Mouse (Mus musculus) fat pad, adult 2 months (tissue): Measurements from ENCODE around the gene Frmd4b.
A peak's percentile ranks its signal among the peaks of the same experiment; 100 is the strongest.
"Not testable (repeated sequence)": the region's sequence is repeated elsewhere in the genome, so short reads cannot be mapped to it uniquely, and the experiment has no call there.

Experiments used
- DNase-seq: peaks from one replicate; pipeline ENCODE4 v3.0.0-alpha.2; 2011; ENCODE audit warnings: low read depth, low spot score; ENCODE audit errors: extremely low read depth

Frmd4b gene

DNA sequence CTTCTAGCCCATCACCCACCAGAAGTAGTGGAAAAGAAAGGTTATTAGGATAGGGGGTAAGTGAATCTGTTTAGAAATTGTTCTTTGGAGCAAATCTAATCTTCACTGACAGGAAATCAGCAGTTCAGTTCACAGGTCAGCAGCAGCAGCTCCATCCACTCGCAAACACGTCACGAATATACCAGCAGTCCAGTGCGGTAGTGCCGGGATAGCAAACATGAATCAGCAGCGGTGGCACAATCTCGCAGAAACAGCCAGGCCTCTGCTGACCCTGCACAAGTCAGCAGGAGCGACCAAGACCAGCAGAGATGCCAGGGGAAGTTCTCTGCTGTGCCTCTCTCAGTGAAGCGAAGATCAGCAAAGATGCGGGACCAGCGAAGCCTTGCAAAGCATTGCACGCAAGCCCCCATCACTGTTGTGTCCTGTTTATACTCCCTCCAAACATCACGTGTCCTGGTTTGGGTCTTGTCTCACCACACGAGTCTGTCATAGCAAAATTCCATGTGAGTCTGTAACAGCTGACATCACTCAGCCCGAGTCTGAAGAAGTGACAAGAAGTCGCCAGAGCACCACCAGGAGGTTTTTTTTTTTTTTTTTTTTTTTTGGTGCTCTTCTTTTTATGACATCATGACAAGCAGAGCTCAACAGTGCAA, 344.2 kb downstream of the Frmd4b start:
- DNase-seq = no peak

DNA sequence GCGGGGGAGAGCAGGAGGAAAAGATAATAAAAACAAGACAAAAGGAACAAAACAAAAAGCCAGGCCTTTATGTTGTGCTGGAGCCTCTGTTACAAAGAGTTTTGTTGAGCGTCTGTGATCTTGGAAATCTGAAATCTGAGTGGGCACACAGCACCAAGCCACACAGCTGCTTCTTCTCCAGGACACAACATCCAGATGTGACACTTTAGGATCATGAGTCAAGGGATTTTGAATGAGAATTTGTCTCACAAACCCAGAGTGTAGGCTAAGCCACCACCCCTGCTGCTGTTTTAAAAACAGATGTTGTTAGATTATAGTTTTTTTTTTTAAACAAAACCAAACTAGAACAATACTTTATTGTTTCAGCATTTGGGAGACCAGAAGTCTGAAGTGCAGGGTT, 345.0 kb downstream of the Frmd4b start:
- DNase-seq = no peak

DNA sequence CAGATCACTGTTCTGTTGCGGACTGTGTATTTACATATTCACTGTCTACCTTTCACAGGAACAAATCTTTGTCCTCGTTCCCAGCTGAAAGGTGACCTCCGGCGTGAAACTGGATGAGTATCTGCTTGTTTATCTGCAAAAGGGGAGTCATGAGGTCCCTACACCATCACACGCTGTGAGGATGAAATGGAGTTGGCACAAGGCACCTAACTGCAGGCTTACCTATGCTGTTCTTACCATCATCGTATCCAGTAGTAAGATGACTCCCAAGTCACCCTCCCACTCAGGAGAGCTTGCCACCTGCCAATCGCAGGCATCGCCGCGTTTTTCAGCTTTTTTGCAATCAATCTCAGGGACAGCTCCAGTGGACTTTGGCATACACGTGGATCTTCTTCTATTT, 347.7 kb downstream of the Frmd4b start:
- no peak for DNase-seq

- no peak for DNase-seq
These were observed 350.2 kb downstream of the Frmd4b start for GRCm38 (mm10) chr6:97267132-97267531.

DNA sequence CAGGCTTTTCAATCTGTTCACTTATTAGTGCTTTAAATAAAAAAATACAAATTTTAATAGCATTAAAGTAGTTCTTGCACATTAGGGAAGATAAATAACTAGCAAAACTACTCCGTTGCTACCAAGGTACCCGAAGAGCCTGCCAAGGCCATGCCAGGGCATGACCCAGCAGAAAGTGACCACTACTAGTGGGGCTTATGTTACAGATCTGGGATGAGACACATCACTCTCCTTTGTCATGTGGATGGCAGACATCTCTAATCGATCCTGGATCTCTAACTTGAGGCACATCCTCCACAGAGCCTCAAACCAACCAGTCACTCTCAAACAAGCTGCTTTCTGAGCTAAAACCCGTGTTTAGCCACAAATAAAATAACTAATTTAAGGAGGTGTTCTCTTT, 350.7 kb downstream of the Frmd4b start:
- DNase-seq = no peak

- DNase-seq = no peak
These were observed 351.6 kb downstream of the Frmd4b start for GRCm38 (mm10) chr6:97265705-97266104.

DNA sequence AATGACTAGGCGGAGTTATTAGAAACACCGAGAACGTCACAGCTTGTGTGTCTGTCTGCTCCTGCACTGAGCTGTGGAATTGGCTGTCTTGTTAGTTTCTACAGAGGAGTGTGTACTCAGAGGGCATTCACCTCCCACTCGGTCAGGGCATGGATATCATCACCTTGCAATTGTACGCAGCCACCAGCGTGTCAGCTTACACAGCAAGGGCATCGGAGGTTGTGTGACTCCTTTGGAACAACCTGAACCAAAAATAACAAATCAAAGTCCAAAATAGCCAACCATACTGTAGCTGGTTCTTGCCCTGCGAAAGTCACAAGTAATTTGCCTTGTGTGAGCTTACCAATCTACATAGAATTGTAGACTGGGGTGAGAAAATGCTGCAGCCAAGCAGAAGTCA, 352.1 kb downstream of the Frmd4b start:
- DNase-seq = no peak

DNA sequence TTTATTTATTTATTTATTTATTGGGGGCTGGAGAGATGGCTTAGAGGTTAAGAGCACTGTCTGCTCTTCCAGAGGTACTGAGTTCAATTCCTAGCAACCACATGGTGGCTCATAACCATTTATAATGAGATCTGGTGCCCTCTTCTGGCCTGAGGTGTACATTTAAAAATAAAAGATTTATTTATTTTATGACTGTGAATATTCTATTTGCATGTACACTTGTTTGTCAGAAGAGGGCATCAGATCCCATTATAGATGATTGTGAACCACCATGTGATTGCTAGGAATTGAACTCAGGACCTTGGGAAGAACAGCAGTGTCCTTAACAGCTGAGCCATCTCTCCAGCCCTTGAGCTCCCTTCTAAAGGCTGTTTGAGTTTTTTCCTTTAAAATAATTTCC, 353.6 kb downstream of the Frmd4b start:
- DNase-seq = not testable (repeated sequence)

DNA sequence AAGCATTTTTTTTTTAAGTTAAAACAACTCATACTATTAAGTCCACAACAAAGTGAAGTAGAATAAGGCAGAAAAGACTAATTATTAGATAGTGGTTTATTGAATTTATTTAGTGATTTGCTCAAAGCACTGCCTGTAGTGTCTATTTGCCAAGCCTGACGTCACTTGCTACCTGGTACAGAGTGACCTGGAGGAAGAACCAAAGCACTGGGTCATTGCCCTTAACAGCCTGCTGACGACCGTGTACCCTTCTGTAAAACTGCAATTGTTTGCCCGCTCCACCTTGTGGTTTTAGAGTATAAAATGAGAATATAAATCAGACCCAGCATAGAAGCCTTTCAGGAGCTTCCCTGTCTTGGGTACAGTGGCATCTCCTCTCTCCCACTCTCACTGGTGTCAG, 355.1 kb downstream of the Frmd4b start:
- no peak for DNase-seq

DNA sequence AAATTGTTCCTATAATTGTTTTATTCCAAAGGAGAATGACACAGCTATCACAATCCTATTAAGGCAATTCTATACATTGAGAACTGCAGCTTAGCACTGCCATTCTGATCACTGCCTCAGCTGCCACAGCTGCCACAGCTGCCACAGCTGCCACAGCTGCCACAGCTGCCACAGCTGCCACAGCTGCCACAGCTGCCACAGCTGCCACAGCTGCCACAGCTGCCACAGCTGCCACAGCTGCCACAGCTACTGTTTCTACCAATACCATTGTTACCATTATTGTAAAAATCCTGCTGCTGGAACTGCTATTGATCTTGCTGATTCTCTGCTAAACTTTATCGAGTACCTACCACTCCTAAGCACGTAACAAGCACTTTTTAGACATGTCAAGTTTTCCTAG, 357.4 kb downstream of the Frmd4b start:
- DNase-seq = not testable (repeated sequence)

GRCm38 (mm10) chr6:97258489-97258888, 358.9 kb downstream of the Frmd4b start:
- DNase-seq = no peak

DNA sequence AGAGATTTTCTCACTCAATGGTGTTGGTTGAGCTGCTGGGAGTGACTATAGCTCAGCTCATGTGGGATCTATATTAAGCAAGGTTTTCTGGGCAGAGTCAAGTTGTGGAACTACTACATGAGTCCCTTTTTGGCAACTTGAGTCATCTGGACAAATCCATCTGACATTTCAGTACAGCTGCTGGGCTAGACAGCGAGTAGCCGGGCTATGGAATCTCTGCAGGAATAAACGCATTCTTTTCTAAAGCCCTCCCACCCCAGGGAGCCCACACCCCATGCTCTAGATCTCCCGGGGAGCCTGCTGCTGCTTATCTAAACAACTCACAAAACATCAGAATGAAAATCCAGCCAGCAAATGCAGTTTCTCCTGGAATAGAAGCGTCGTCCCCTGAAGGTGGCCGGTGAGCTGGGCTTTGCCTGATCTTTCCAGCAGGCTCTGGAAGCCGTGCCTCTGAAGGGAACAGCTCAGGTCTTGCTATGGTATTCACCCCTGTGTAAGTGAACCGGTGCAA, 364.6 kb downstream of the Frmd4b start, which contains the start of gene Lmod3:
Gene Lmod3, minus strand, starts transcription at position 49 of the 511 bp plus-strand sequence.
- no peak for DNase-seq

DNA sequence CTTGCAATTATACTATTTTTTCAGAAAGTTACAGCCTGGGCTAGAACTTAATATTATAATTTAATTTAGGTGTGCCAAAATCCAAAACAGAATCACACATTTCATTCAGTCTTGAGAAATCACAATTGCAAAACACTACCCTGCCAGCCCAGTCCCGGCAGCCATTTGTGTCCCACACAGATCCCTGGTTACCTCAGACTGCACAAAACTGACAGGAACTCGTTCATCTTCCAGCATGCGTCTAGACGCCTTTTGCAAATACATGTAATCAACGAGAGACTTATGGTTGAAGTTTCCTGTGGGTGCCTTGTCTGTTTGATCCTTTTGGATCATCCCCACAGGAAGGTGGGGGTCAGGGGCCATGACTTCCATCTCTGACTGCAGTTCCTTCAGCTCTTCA, 365.3 kb downstream of the Frmd4b start:
- DNase-seq = peak; percentile 45

- DNase-seq = no peak
These were observed 366.4 kb downstream of the Frmd4b start for GRCm38 (mm10) chr6:97250966-97251365.

DNA sequence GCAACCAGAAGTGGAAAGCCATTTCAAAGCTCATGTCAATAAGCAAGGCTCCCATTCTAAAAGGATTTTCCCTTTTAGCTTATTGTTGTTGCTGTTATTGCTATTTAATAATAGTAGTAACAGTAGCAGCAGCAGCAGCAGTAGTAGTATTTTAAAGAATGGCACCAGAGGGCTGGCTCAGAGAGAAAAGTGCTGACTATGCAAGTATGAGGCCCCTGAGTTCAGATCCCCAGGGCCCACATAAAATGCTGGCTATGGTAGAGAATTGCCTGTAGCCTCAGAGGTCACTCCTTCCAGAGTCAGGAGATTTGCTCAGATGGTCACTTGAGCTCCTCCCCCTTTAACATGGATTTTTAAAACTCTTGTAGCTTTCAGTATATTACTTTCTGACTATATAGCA, 372.1 kb downstream of the Frmd4b start:
- DNase-seq = no peak

DNA sequence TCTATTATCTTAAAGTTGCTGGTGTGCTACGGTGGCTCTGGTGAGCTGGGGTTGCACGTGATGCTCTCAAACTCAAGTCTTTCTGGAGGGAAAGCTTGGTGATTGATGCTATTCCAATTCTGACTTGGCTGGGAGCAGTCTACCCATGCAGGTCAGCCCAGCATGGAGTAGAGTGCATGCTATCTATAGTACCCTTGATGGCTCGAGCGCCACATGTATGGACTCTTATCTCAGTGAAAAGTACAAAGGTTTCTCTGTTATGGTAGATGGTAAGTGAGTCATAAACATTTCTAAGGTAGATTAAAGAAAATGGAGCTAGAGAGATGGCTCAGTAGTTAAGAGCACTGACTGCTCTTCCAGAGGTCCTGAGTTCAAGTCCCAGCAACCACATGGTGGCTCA, 374.8 kb downstream of the Frmd4b start:
- no peak for DNase-seq

- no peak for DNase-seq
These were observed 377.2 kb downstream of the Frmd4b start for GRCm38 (mm10) chr6:97240092-97240491.

GRCm38 (mm10) chr6:97239360-97239759, 378.0 kb downstream of the Frmd4b start:
- DNase-seq = no peak
